Mouse (Mus musculus): ENCODE data around the gene Olfr106-ps.

Gene Olfr106-ps

GRCm38 (mm10) chr17:37390093-37390492 lies at the start of gene Olfr106-ps:
Olfr106-ps (plus strand) TSS chr17:37390393.
- no peak for DNase-seq (ENCODE audit: low spot score in 2 of 2)

- DNase-seq (ENCODE audit: low spot score in 2 of 2) = no peak
Observed at GRCm38 (mm10) chr17:37359282-37359681, 30.9 kb upstream of the Olfr106-ps start, which contains the start of gene Olfr104-ps. Olfr104-ps (plus strand) TSS chr17:37359582.

GRCm38 (mm10) chr17:37378733-37379132 lies 11.5 kb upstream of the Olfr106-ps start, which contains the start of gene Olfr105-ps:
Olfr105-ps (plus strand) TSS chr17:37379033.
- no peak for DNase-seq (ENCODE audit: low spot score in 2 of 2)

GRCm38 (mm10) chr17:37398926-37399325 lies 8.7 kb downstream of the Olfr106-ps start, which contains the start of gene Olfr107:
Olfr107 (plus strand) TSS chr17:37399226.
- DNase-seq (ENCODE audit: low spot score in 2 of 2) = no peak

- DNase-seq (ENCODE audit: low spot score in 2 of 2) = no peak
Observed at GRCm38 (mm10) chr17:37413380-37413779, 23.2 kb downstream of the Olfr106-ps start.

DNA sequence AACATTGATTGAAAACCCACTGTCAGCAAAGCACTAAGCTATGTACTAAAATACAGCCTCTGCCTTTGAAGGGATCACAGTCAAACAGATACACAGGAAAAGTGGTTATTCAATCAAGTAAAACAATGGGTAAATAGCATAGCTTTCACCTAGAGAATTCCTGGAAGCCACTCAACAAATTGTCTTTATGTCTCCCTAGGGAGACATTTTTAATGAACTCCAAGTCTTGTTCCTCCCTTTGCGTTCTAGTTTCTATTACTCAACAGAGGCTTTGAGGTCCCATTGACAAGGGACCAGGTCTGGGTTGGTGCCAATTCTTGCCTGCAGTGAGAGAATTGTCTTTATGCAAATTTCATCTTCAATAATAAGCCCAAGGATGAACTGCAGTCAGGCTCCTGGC lies 55.0 kb downstream of the Olfr106-ps start, which contains the start of gene Olfr108:
Gene Olfr108 (plus strand): TSS at position 301 of the 400 bp plus-strand sequence.
- DNase-seq (ENCODE audit: low spot score in 2 of 2) = no peak
